Mouse (Mus musculus) heart, postnatal 14 days (tissue): ENCODE results near the gene 4930550C14Rik. TPM values are rescaled to one million over a fixed set of nuclear protein-coding genes. Genes with fewer than 3 reads are reported as not detected.

Experiments
- DNase-seq, 2 experiments: peaks; one replicate each; pipeline ENCODE4 v3.0.0; 2021 to 2022
- intact Hi-C: fragments of 180-260 bp; cut with DNase I; formaldehyde crosslinking; loops from one replicate; pipeline ENCODE4 v1.15.1; 2025
- microRNA-seq, 2 experiments: library from miRNA; unstranded; fragments of <30 nt; microRNA quantifications; one replicate each; pipeline ENCODE4 v1.2.0; 2021 to 2022
- total RNA-seq, 2 experiments: library from RNA; stranded (reverse); gene quantifications; 2 replicates each; pipeline ENCODE4 v1.2.3; 2021

Gene 4930550C14Rik
- total RNA-seq, 2 experiments from 2014 or later = 0.36 to 0.41 TPM

DNA sequence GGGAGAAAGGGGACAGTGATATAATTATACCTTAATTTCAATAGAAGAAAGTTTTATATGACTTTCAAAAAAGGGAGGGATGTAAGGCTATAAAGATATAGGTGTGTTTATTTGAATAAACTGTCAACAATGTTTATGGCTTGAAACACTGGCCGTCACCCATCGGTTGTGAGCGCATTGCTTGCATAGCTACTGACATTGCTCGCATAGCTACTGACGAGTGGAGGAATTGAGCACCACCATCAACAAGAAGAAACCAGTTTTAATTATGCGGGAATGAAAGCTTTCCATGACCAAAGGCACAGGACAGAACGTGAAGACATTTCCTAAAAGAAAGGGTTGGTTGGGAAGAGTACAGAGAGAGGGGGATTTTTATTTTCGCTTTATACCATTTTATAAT lies 979 bp upstream of the 4930550C14Rik start:
- no peak for DNase-seq
- intact Hi-C loops = no loop called here

DNA sequence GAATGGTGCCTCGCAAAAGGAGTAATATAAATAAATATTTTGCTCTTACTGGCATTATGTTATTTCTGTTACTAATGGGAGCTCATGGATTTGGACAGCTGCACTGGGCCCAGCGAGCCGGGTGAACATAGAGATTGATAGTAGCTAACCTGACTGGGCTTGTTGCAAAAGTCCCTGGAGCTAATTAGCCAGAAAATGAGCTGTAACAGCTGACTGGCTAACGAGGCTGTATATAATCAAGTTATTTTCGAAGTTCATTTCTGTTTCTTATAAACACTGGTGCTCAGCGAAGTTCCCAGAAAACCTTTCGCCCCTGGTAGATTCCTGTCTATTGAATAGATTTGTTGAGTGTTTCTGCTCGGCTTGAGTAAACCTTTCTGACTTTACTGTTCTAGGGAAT lies 866 bp downstream of the 4930550C14Rik start:
- DNase-seq = no peak
- intact Hi-C loops = no loop called here

DNA sequence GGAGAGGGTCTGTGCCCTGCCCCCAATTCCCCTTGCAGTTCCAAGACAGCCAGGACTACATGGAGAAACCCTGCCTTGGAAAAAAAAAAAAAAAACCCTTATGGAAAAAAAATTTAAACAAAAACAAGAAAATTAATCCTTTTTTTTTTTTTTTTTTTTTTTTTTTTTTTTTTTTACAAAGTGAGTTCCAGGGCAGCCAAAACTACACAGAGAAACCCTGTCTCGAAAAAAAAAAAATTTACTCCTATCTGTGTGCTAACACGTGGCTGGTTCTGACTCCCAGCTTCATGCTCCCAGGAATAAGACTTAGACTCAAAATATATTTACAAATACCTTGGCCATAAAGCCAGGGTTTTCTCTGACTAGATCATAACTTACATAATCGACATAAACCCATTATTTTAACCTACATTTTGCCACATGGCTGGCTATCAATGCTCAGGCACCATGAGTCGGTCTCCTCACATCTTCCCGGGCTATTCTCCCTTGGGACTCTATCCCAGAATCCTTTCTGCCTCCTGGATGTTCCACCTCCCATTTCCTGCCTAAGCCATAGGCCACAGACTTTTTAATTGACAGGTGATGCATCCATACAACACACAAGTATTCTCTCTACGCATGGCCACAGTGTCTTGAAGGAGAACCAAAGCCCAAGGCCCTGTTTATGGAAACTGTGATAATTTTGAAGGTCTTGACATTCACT lies 2.1 kb downstream of the 4930550C14Rik start:
- intact Hi-C loops = no loop called here

DNA sequence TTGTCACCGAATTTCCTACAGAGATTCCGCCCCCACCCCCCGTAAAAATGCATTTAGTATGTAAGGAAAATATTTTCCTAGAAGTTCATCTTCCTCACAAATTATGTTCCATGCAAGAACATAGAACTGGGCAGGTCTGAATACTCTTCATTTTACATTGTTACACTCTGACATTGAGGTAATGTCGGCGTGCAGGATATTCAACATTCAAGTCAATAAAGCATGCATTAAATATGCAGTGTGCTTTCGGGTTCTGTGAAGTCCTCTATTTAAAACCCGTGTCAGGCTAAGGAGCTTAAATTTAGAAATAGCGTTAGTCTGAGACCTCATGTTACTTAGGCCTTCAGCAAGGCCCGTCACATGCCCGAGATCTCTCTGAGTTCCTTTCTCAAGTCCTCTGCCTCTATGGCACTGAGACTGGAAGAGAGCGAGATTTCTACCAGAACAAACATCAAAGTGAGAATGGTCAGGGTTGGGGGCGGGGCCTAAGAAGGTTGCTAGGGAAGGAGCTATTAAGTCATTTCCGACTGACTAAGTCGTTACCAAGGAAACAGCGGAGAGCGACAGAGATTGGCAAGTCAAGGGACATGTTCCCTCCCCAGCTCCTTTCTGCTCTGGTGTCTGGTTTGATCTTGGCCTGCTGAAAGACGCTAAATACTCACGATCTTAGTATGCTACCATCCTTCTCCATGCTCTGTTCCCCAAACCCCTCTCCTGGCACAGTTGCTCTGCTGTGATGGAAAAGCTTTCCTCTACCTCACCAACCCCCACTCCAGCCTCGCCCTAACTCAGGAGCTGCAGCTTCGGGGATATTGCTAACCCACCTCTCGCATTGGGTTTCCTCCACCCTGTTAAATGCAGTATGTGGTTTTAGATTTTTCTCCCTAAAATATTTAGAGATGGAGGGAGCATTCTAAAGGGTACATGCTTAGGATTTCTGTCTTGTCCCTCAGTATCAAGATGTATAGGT lies 2.9 kb downstream of the 4930550C14Rik start:
- DNase-seq = peak; percentile 59 to 70
- intact Hi-C loops = no loop called here

More for the DNA sequence above, 2.1 kb downstream of the 4930550C14Rik start:
- DNase-seq = no peak

DNA sequence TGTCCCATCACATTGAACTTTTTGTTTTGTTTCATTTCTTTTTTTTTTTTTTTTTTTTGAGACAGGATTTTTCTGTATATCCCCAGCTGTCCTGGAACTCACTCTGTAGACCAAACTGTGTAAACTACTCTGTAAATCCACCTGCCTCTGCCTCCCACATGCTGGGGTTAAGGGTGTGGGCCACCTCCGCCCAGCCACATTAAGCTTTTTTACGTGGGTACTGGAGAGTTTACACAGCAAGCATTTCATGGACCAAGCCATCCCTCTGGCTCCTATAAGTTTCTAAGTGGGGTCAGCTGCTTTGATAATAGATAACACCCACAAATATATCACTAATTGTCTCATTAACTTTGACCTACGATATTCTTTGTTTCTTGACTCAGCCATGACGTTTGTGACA lies 6.4 kb downstream of the 4930550C14Rik start:
- no peak for DNase-seq
- intact Hi-C loops = no loop called here

DNA sequence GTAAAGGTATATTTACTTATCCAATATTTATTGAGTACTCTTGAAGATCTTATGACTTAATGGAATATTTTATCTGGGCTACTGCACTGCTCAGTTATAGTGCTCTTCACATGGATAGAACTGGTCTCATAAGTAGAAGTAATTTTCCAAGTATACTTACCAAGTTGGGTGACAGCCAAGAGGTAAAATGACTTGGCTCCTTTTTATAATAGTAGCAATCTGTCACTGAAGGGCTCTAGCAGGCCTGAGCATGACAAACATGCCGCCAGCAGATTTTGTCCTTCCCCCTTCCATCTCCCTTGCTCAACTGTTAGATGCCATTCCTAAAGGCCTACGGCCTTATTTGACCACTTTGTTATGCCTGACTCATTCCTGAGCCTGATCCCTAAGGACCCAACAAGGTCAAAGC lies 6.8 kb downstream of the 4930550C14Rik start:
- no peak for DNase-seq
- intact Hi-C loops = no loop called here

DNA sequence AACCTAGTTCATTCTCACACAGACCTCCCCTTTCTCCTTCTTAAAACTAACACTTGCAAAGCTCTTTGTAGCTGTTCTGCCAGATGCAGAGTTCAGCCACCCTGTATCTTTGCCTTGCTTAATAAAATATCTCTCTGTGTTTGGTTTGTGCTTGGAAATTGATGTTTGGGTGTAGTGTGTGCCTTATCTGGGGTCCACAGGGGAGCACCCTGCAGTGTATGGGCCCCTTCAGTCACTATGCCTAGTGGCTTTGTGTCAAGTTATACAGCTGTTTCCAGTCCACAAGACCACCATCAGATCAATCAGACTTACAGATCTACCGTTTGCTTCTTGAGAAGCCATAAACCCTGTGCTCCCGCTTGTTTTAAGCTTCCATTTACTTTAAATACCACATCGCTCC lies 7.3 kb downstream of the 4930550C14Rik start:
- DNase-seq = no peak
- intact Hi-C loops = no loop called here

DNA sequence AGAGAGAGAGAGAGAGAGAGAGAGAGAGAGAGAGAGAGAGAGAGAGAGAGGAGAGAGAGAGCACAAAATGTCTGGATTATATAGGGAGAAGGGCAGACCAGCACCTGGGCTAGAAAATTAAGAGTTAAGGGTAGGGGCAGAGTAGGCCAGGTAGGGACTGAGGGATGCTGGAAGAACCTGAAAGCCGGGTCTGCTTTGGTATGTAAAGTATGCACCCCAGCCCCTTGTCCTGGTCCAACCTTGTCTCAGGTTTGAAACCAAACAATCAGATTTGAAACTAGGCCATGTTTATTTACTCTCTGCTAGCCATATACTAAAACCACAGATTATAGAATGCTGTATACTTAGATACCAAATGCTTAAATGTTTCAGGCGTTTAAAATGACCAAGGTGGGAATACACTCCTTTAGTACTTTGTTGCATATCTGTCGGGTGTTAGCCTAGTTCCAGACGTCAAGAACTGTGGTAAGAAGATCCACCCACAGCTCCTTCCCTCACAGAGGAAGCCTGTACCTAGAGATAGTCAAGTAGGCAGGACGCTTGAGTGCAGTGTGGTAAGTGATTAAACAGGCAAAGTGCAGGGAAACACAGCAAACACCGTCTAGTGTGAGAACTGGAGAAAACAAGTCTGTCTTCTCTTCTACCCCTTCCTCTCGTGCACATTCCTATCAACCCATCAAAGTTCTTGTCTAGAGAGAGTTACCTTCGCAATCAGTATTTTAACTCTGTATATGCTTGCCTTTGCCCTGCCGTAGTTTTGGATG lies 20.2 kb downstream of the 4930550C14Rik start:
- no peak for DNase-seq
- intact Hi-C loops = no loop called here

DNA sequence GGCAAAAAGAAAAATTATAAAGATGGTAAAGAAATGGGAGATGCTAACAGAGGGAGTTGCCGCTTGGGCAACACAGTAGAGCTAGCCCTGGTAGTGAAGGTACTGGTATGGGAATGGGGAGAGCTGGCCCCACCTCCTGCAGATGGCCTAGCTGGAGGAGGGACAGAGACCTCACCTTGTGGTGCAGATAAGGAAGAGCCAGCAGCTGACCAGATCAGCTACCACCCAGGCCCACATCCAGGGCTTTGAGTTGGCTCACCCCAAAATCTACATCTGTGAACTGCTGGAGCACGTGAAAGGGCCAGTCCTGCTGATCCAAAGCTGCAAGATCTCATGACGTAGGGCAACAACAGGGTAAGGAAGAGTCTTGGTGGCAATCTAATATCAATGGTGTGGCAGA lies 24.6 kb downstream of the 4930550C14Rik start:
- intact Hi-C loops = no loop called here

DNA sequence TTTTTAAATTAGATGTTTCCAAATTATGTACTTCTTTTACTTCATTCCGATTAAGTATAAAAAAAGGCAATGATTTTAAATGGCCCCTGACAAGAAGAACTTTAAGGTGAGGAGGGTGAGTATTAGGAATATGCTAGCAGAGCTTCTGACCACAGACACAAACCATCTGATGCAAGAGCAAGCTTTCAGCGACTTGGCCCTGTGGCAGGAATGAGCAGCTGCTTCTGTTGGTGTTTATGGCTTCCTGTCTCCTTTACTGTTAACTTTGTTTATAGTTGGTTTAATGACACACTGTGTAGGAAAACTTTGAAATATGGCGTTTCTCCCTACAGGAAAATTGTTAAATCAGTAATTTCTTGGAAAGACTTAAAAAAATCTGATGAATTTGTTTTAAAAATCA lies 25.5 kb downstream of the 4930550C14Rik start:
- no peak for DNase-seq
- intact Hi-C loops = no loop called here

More for the DNA sequence above, 24.6 kb downstream of the 4930550C14Rik start:
- no peak for DNase-seq

DNA sequence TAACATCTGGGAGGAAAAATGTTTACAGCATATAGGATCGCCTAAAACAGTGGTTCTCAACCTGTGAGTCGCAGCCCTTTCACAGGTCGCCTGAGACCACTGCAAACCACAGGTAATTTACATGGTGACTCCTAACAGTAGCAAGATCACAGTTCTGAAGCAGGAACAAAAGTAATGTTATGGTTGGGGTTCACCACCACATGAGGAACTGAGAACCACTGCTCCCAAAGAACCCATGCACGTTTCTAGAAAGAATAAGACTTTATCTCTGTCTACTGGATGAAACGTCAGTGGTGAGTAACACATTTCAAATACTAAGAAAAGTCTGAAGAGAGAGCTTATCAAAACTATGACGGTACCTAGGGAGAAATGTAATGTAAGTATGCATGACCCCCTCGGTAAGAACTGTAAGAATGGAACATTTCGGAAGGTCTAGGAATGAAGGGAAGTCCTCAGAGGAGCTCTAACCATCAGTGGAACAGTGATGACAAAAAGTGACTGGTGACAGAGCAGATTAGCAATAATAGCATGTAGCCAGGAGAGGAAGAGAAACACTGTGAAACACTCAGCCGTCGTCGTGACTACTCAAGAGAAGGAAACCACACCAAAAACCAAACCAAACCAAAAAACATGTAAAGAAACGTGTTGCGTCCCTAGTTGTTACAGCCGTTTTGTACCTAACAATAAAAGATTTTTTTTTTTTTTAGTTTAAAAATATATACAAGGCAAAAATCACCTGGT lies 33.9 kb downstream of the 4930550C14Rik start:
- DNase-seq = no peak
- intact Hi-C loops = no loop called here

DNA sequence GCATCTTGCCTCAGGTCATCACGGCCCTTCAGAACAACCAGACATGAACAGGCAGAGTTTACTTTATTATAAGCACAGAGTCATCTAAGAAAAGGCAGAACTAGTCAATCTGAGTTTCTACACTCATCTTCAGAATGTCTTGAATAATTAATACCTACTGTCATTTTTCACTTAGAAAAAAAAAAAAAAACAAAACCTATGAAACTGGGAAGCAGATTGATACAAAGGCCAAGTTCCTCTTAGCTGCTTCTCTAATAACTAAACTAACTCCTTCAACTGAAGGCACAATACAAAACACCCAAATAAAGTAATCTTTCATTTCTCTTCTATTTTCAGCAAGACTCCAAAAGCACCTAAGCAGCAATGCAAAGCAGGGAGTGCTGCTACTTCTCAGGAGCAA lies 48.5 kb downstream of the 4930550C14Rik start:
- intact Hi-C loops = no loop called here
- no peak for DNase-seq

DNA sequence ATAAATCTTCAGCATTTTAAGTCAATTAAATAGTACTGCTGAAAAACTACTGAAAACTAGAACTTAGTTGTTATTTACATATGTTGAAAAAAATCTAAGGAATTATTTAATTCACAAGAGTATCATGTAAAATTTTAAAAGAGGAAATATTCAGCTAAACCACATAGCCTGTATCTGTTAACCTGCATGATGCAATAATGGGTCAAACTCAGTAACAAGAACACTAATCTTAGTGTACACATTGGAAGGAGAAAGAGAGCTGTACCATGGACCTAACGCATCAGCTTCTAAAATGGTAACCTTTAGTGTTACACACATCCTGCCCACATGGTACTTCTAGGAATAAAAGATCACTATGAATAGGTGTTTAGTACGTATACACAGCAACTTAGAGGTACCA lies 49.9 kb downstream of the 4930550C14Rik start:
- DNase-seq = no peak
- intact Hi-C loops = no loop called here

DNA sequence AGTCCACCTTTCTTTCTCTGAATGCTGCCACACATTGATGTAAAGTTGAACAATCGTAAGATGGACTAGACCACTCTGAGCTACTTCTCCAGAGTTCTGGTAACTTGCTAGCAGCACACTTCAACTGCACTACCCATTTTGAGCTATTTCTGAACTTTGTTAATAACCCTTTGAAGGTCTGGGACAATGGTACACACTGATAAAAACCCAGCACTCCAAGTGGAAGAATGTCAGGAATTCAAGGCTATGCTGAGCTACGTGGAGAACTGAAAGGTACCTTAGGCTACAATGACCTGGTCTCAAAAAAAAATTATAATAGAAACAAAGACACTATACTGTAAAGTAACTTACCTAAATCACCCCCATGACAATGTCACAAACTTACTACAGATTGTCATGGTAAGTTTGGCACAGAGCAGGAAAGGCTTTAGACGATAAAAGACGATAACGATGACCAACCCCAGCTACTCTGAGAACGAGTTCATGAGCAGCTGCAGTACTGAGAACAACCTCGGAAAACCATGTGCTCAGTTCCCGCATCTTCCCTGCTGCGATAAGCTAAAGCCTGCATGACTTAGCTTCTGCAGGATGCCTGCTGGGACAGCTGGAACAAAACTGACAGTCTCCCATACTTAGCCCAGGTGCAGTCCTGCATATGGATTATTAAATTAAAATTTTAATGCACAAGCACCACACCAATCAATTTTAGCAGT lies 70.8 kb downstream of the 4930550C14Rik start:
- intact Hi-C loops = no loop called here
- no peak for DNase-seq

Small RNA genes lying within 50 kb of the gene (microRNA-seq; reads per million reads assigned to microRNA genes)
- 0 reads per million in 2 experiments for gene Mir130c

Other genes starting within 250 kb of the 4930550C14Rik start
- 1 to 10 TPM; 9.6 to 9.7 TPM for gene Ddx10, start 154.3 kb upstream of the 4930550C14Rik start, total RNA-seq
- under 1 TPM; 0.22 to 0.34 TPM for gene Exph5, start 100.7 kb upstream of the 4930550C14Rik start, total RNA-seq
- 10 to 100 TPM; 10.9 to 12.3 TPM for gene Kdelc2, start 18.3 kb upstream of the 4930550C14Rik start, total RNA-seq
- gene Atm, start 134.4 kb downstream of the 4930550C14Rik start, total RNA-seq = 10 to 100 TPM in 1 of 2 experiments, 1 to 10 TPM in 1; 9.6 to 10.3 TPM
- 1 to 10 TPM; 8.3 to 8.5 TPM for gene Npat, start 134.7 kb downstream of the 4930550C14Rik start, total RNA-seq
- 100 to 1,000 TPM; 313 to 317 TPM for gene Acat1, start 208.1 kb downstream of the 4930550C14Rik start, total RNA-seq